ENCODE assay signal across 8 mouse cellular contexts in genomic region chr17:47395376-47395913, GRCm38 (mm10). TPM values are rescaled to one million over a fixed set of nuclear protein-coding genes. Genes with fewer than 3 reads are reported as not detected.
DNase-seq lines count a peak whose midpoint lies in the region; ATAC-seq and TF ChIP-seq lines count a peak whose summit lies in the region.

No protein-coding gene starts in this region.

- H3K9me3 ChIP-seq in neural tube, embryonic 13.5 days = no peaks in the 10 kb centered on the region

- H3K4me1 ChIP-seq in lung, adult 2 months (ENCODE audit: control insufficient read depth, insufficient read depth, low read length) = peaks cover 2% of the 10 kb centered on the region; the same call in 1 of the 2 replicates
- H3K4me1 ChIP-seq in neural tube, embryonic 13.5 days (replicated peaks) = peaks cover 13% of the 10 kb centered on the region

- peak overlapping the region; percentile 73 for H3K4me3 ChIP-seq in lung, adult 2 months (replicated peaks; ENCODE audit: extremely low read depth, low read depth, low read length)
- peak overlapping the region; percentile 22 for H3K4me3 ChIP-seq in neural tube, embryonic 13.5 days

- no peak overlapping the region for H3K9ac ChIP-seq in neural tube, embryonic 13.5 days

- ATAC-seq in neural tube, embryonic 13.5 days (ENCODE audit: low read depth) = peak; percentile 56

- 2% methylated on average over 20 of the region's 20 CpGs for WGBS in lung, adult 2 months
- WGBS in neural tube, embryonic 13.5 days = 3% methylated on average over 20 of the region's 20 CpGs

- DNase-seq in layer of hippocampus, adult 9-11 months = peak; percentile 30
- DNase-seq in layer of hippocampus, postnatal 36 days = no peak
- DNase-seq in embryo, embryonic 10 days (ENCODE audit: low spot score) = peak; percentile 60
- peak; percentile 50 to 53 for DNase-seq in heart, adult 18-20 months
- DNase-seq in kidney, adult 11 months = peak; percentile 67
- peak; percentile 60 for DNase-seq in lung, adult 2 months
- DNase-seq in thymus, postnatal 4 days = peak; percentile 72

- H3K27me3 ChIP-seq in neural tube, embryonic 13.5 days = peaks cover 33% of the 10 kb centered on the region

- TF ChIP-seq POLR2A in lung, adult 2 months (IDR thresholded peaks at IDR 0.05; ENCODE audit: borderline replicate concordance, extremely low read depth, low read depth, low read length) = peak; percentile 13; the same call in 1 of the 2 replicates

- no peak overlapping the region for H3K27ac ChIP-seq in neural tube, embryonic 13.5 days (replicated peaks)

- TF ChIP-seq CTCF in lung, adult 2 months (IDR thresholded peaks at IDR 0.05; ENCODE audit: insufficient read depth, low read length) = no peak

- no peaks in the 10 kb centered on the region for H3K36me3 ChIP-seq in neural tube, embryonic 13.5 days

- peak overlapping the region; percentile 48 for H3K4me2 ChIP-seq in neural tube, embryonic 13.5 days

RNA-seq across cellular contexts. Expression of gene Guca1a, which starts 4.9 kb away (rescaled TPM):
- total RNA-seq in layer of hippocampus, postnatal 36 days (2021) = not detected
- under 1 TPM in 1 of 2 experiments, not detected in 1; 0.42 TPM for total RNA-seq in heart, adult 18-20 months (2021)
- polyA plus RNA-seq in lung, adult 2 months (2012; rRNA removed) = 1.1 and 2.9 TPM in 2 replicates
- polyA plus RNA-seq in neural tube, embryonic 13.5 days (2015; fragmentation: Nextera tagmentation; extraction: Ambion mirVana) = 0.46 and 1.1 TPM in 2 replicates

RNA-seq across cellular contexts. Expression of gene Guca1b, which starts 10.3 kb away (rescaled TPM):
- 1 to 10 TPM; 1.8 to 1.9 TPM for total RNA-seq in layer of hippocampus, postnatal 36 days (2021)
- under 1 TPM in 1 of 2 experiments, not detected in 1; 0.23 TPM for total RNA-seq in heart, adult 18-20 months (2021)
- polyA plus RNA-seq in lung, adult 2 months (2012; rRNA removed) = 1.0 and 1.3 TPM in 2 replicates
- polyA plus RNA-seq in neural tube, embryonic 13.5 days (2015; fragmentation: Nextera tagmentation; extraction: Ambion mirVana) = 1.1 TPM in 2 replicates

RNA-seq across cellular contexts. Expression of gene Mrps10, which starts 26.8 kb away (rescaled TPM):
- 10 to 100 TPM; 23.9 to 29.3 TPM for total RNA-seq in layer of hippocampus, postnatal 36 days (2021)
- 10 to 100 TPM; 24.5 to 25.1 TPM for total RNA-seq in heart, adult 18-20 months (2021)
- polyA plus RNA-seq in lung, adult 2 months (2012; rRNA removed) = 15.5 and 18.8 TPM in 2 replicates
- 72.1 and 78.1 TPM in 2 replicates for polyA plus RNA-seq in neural tube, embryonic 13.5 days (2015; fragmentation: Nextera tagmentation; extraction: Ambion mirVana)

RNA-seq across cellular contexts. Expression of gene AI661453, which starts 41.0 kb away (rescaled TPM):
- total RNA-seq in layer of hippocampus, postnatal 36 days (2021) = under 1 TPM; 0.10 to 0.33 TPM
- total RNA-seq in heart, adult 18-20 months (2021) = 1 to 10 TPM; 1.3 to 2.1 TPM
- 9.2 and 13.0 TPM in 2 replicates for polyA plus RNA-seq in lung, adult 2 months (2012; rRNA removed)
- polyA plus RNA-seq in neural tube, embryonic 13.5 days (2015; fragmentation: Nextera tagmentation; extraction: Ambion mirVana) = 0.20 and 0.39 TPM in 2 replicates

RNA-seq across cellular contexts. Expression of gene 1700001C19Rik, which starts 41.7 kb away (rescaled TPM):
- not detected for total RNA-seq in layer of hippocampus, postnatal 36 days (2021)
- not detected for total RNA-seq in heart, adult 18-20 months (2021)
- polyA plus RNA-seq in lung, adult 2 months (2012; rRNA removed) = 0.14 and 0.20 TPM in 2 replicates
- 0.66 TPM in 1 of 2 replicates, not detected in the other for polyA plus RNA-seq in neural tube, embryonic 13.5 days (2015; fragmentation: Nextera tagmentation; extraction: Ambion mirVana)

Comparison
In these comparisons a context has a peak if more than half of its experiments do, and no peak if none do; other contexts are left out.
1. DNase-seq: peak in layer of hippocampus, adult 9-11 months (single experiment), embryo, embryonic 10 days (single experiment), heart, adult 18-20 months (2 of 2), kidney, adult 11 months (single experiment), lung, adult 2 months (single experiment) and thymus, postnatal 4 days (single experiment); none in layer of hippocampus, postnatal 36 days (0 of 2).